ENCODE assay signal across 8 mouse cellular contexts in genomic region chr4:70579654-70580053, GRCm38 (mm10). TPM values are rescaled to one million over a fixed set of nuclear protein-coding genes. Genes with fewer than 3 reads are reported as not detected.
DNase-seq lines count a peak whose midpoint lies in the region; ATAC-seq and TF ChIP-seq lines count a peak whose summit lies in the region.

No protein-coding gene starts in this region.

- 0 out of 2 replicates have a peak, but pooled peaks have one; percentile 54 for ATAC-seq in forebrain, embryonic 16.5 days
- ATAC-seq in forebrain, embryonic 15.5 days (replicated peaks) = no peak
- ATAC-seq in erythroblast, adult 5-6 weeks (replicated peaks; ENCODE audit: low FRiP score, poor library complexity, severe bottlenecking) = no peak

- no peaks in the 10 kb centered on the region for H3K27me3 ChIP-seq in forebrain, embryonic 16.5 days (replicated peaks; ENCODE audit: control insufficient read depth, insufficient read depth, low read length)
- H3K27me3 ChIP-seq in forebrain, embryonic 15.5 days = no peaks in the 10 kb centered on the region
- H3K27me3 ChIP-seq in thymus, adult 2 months (ENCODE audit: control insufficient read depth, insufficient read depth, low read length) = no peaks in the 10 kb centered on the region

- WGBS in forebrain, embryonic 16.5 days = 58% methylated on average over 3 of the region's 3 CpGs
- 65% methylated on average over 3 of the region's 3 CpGs for WGBS in forebrain, embryonic 15.5 days
- 54% methylated on average over 3 of the region's 3 CpGs for WGBS in thymus, adult 2 months

- no peak overlapping the region for H3K27ac ChIP-seq in forebrain, embryonic 16.5 days (ENCODE audit: low read length)
- H3K27ac ChIP-seq in forebrain, embryonic 15.5 days (replicated peaks) = no peak overlapping the region
- H3K27ac ChIP-seq in thymus, adult 2 months (ENCODE audit: control insufficient read depth, insufficient read depth, low read length) = no peak overlapping the region

- peak; percentile 2 for DNase-seq in thymus, adult 2 months
- DNase-seq in thymus, postnatal 36 days = no peak
- DNase-seq in embryo, embryonic 10.5 days (ENCODE audit: low spot score) = peak; percentile 47
- DNase-seq in kidney, postnatal 36 days = peak; percentile 22 to 68
- peak; percentile 57 for DNase-seq in lung, postnatal 14 days

- no peak overlapping the region for H3K4me3 ChIP-seq in forebrain, embryonic 16.5 days (replicated peaks; ENCODE audit: low read length)
- H3K4me3 ChIP-seq in forebrain, embryonic 15.5 days = no peak overlapping the region
- no peak overlapping the region for H3K4me3 ChIP-seq in thymus, adult 2 months (ENCODE audit: control insufficient read depth, insufficient read depth, low read length)

- no peaks in the 10 kb centered on the region for H3K36me3 ChIP-seq in forebrain, embryonic 16.5 days (ENCODE audit: control insufficient read depth, insufficient read depth)
- no peaks in the 10 kb centered on the region for H3K36me3 ChIP-seq in forebrain, embryonic 15.5 days
- H3K36me3 ChIP-seq in thymus, adult 2 months (ENCODE audit: control insufficient read depth, insufficient read depth, low read length) = no peaks in the 10 kb centered on the region

- H3K9me3 ChIP-seq in forebrain, embryonic 16.5 days (ENCODE audit: control insufficient read depth, low read length) = no peaks in the 10 kb centered on the region
- H3K9me3 ChIP-seq in forebrain, embryonic 15.5 days = no peaks in the 10 kb centered on the region

- H3K9ac ChIP-seq in forebrain, embryonic 16.5 days (replicated peaks; ENCODE audit: low read depth, low read length) = no peak overlapping the region
- no peak overlapping the region for H3K9ac ChIP-seq in forebrain, embryonic 15.5 days (replicated peaks)

- H3K4me1 ChIP-seq in forebrain, embryonic 16.5 days (replicated peaks; ENCODE audit: control insufficient read depth, insufficient read depth, low read length) = no peaks in the 10 kb centered on the region
- H3K4me1 ChIP-seq in forebrain, embryonic 15.5 days = no peaks in the 10 kb centered on the region
- H3K4me1 ChIP-seq in thymus, adult 2 months (replicated peaks; ENCODE audit: control insufficient read depth, insufficient read depth, low read length) = no peaks in the 10 kb centered on the region

- no peak for TF ChIP-seq CTCF in thymus, adult 2 months (IDR thresholded peaks at IDR 0.05; ENCODE audit: borderline replicate concordance, control insufficient read depth, extremely low read depth, insufficient read depth, low read length, poor library complexity)

- H3K4me2 ChIP-seq in forebrain, embryonic 16.5 days (ENCODE audit: low read length) = no peak overlapping the region
- H3K4me2 ChIP-seq in forebrain, embryonic 15.5 days (replicated peaks) = no peak overlapping the region

- no peak for TF ChIP-seq POLR2A in thymus, adult 2 months (IDR thresholded peaks at IDR 0.05; ENCODE audit: control insufficient read depth, extremely low read depth, insufficient read depth, low read length, poor library complexity)

RNA-seq across cellular contexts. Expression of gene Megf9, which starts 44.9 kb away (rescaled TPM):
- 32.0 and 38.4 TPM in 2 replicates for polyA plus RNA-seq in forebrain, embryonic 16.5 days (2015; fragmentation: Nextera tagmentation; extraction: Ambion mirVana)
- 34.3 and 34.8 TPM in 2 replicates for polyA plus RNA-seq in forebrain, embryonic 15.5 days (2015; fragmentation: Nextera tagmentation; extraction: Ambion mirVana)
- polyA plus RNA-seq in thymus, adult 2 months (2012; rRNA removed) = 18.4 and 26.5 TPM in 2 replicates
- total RNA-seq in erythroblast, adult 5-6 weeks (2015; ENCODE audit: low replicate concordance) = 21.1 and 21.9 TPM in 2 replicates
- 7.0 and 10.0 TPM in 2 replicates for total RNA-seq in erythroblast, adult 5-6 weeks (2017; ENCODE audit: low replicate concordance)

Comparison
In these comparisons a context has a peak if more than half of its experiments do, and no peak if none do; other contexts are left out.
1. DNase-seq: peak in thymus, adult 2 months (single experiment), embryo, embryonic 10.5 days (single experiment), kidney, postnatal 36 days (2 of 2) and lung, postnatal 14 days (single experiment); none in thymus, postnatal 36 days (0 of 2).